8 mouse cellular contexts compared by ENCODE assay signal in the genomic region with DNA sequence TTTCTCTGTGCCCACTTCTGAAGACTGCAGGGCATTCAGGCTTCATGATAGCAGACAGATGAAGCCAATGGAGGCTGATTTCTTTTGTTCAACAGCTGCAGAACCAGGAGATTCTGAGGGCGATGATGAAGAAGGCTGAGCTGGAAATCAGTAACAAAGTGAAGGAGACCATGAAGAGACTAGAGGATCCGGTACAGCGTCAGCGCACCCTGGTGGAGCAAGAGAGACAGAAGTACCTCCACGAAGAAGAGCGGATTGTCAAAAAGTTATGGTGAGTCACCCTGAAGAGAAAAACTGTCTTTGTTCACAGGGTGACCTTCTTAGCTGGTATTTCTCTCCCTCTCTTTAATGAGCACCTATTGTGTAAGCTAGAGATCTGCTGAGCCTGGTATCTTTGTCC.
A peak's percentile ranks its signal among the peaks of the same experiment; 100 is the strongest.
DNase-seq lines count a peak whose midpoint lies in the region; ATAC-seq lines count a peak whose summit lies in the region.

No protein-coding gene starts in this region.

- H3K27me3 ChIP-seq in forebrain, embryonic 14.5 days (replicated peaks; ENCODE audit: control insufficient read depth, insufficient read depth, low read length): no peaks in the 10 kb centered on the region
- H3K27me3 ChIP-seq in forebrain, embryonic 12.5 days: no peaks in the 10 kb centered on the region
- H3K27me3 ChIP-seq in liver, embryonic 12.5 days (replicated peaks): no peaks in the 10 kb centered on the region

- H3K4me3 ChIP-seq in forebrain, embryonic 14.5 days (ENCODE audit: low read depth, low read length): no peak overlapping the region
- no peak overlapping the region for H3K4me3 ChIP-seq in forebrain, embryonic 12.5 days (replicated peaks)
- H3K4me3 ChIP-seq in liver, embryonic 12.5 days: no peak overlapping the region

- H3K27ac ChIP-seq in forebrain, embryonic 14.5 days (ENCODE audit: low read depth, low read length): no peak overlapping the region
- H3K27ac ChIP-seq in forebrain, embryonic 12.5 days: no peak overlapping the region
- H3K27ac ChIP-seq in liver, embryonic 12.5 days: no peak overlapping the region

- no peaks in the 10 kb centered on the region for H3K4me1 ChIP-seq in forebrain, embryonic 14.5 days (ENCODE audit: control insufficient read depth, insufficient read depth, low read length)
- peaks cover 7% of the 10 kb centered on the region; the same call in 1 of the 2 replicates for H3K4me1 ChIP-seq in forebrain, embryonic 12.5 days
- no peaks in the 10 kb centered on the region for H3K4me1 ChIP-seq in liver, embryonic 12.5 days

- ATAC-seq in forebrain, embryonic 14.5 days: no peak
- ATAC-seq in forebrain, embryonic 12.5 days (ENCODE audit: low FRiP score): no peak
- ATAC-seq in liver, embryonic 12.5 days: no peak
- no peak for ATAC-seq in megakaryocyte, adult 5-6 weeks (ENCODE audit: poor library complexity, severe bottlenecking)
- no peak for ATAC-seq in inflammation-experienced regulatory T-cells, adult 6 months

- 79% methylated on average over 6 of the region's 6 CpGs for WGBS in forebrain, embryonic 14.5 days
- WGBS in forebrain, embryonic 12.5 days: 82% methylated on average over 6 of the region's 6 CpGs
- 73% methylated on average over 6 of the region's 6 CpGs for WGBS in liver, embryonic 12.5 days (ENCODE audit: insufficient replicate concordance)

- no peaks in the 10 kb centered on the region for H3K9me3 ChIP-seq in forebrain, embryonic 14.5 days (replicated peaks; ENCODE audit: control insufficient read depth, low read length)
- no peaks in the 10 kb centered on the region for H3K9me3 ChIP-seq in forebrain, embryonic 12.5 days
- no peaks in the 10 kb centered on the region for H3K9me3 ChIP-seq in liver, embryonic 12.5 days (replicated peaks)

- H3K9ac ChIP-seq in forebrain, embryonic 14.5 days (ENCODE audit: low read length): no peak overlapping the region
- H3K9ac ChIP-seq in forebrain, embryonic 12.5 days: no peak overlapping the region
- no peak overlapping the region for H3K9ac ChIP-seq in liver, embryonic 12.5 days

- peaks cover 2% of the 10 kb centered on the region for H3K36me3 ChIP-seq in forebrain, embryonic 14.5 days (ENCODE audit: control insufficient read depth, insufficient read depth, low read length)
- H3K36me3 ChIP-seq in forebrain, embryonic 12.5 days (replicated peaks): 0 out of 2 replicates have a peak, but pooled peaks cover 4% of the 10 kb centered on the region
- no peaks in the 10 kb centered on the region for H3K36me3 ChIP-seq in liver, embryonic 12.5 days

- DNase-seq in forebrain, embryonic 14.5 days (ENCODE audit: low spot score): peak; percentile 52
- peak; percentile 17 for DNase-seq in liver
- DNase-seq in embryo, embryonic 9.5 days (ENCODE audit: extremely low spot score): peak; percentile 19
- peak; percentile 9 to 59 for DNase-seq in left cerebral cortex, postnatal 25 days (ENCODE audit: low spot score in 2 of 2)

- intact Hi-C loops in left cerebral cortex, postnatal 25 days (cut with DNase I): loop anchor here (5.0 kb wide), 3 partner anchors 56 to 501 kb away; no protein-coding TSS in a partner anchor

- H3K4me2 ChIP-seq in forebrain, embryonic 14.5 days (ENCODE audit: low read length): no peak overlapping the region
- no peak overlapping the region for H3K4me2 ChIP-seq in forebrain, embryonic 12.5 days
- H3K4me2 ChIP-seq in liver, embryonic 12.5 days: no peak overlapping the region
